ENCODE assay signal across 8 mouse cellular contexts in the genomic region with DNA sequence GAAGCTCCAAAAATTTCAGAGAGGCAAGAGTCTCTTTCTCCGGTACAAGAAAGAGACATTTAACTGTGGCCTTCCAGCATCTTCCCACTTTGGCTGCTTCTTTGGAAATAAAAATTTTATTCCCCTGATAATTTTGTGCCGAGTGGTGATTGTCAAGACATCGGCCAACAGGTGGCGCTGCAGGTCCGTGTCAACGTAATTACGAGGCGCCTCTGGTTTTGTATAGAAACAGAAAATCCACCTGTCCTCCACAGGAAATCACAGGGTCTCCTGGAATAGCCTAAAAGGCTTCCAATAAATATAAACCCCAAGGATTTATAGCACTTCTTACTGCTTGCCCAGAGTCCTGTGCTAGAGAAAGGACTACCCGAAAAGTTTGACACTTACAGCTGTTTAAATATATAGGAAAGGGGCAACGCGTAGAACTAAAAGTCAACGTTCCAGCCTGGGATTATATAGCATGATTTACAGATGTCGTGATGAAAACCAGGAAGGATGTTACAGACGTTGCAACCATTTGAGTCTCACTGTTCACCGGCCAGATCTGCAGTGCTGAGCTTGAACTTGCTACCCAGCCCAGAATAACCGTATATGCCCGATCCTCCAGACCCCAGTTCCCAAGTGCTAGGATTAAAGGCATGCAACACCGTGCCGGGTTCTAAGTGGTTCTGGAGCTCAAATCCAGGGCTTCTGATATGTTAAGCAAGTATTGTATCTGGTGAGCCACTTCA.
DNase-seq lines count a peak whose midpoint lies in the region; ATAC-seq lines count a peak whose summit lies in the region.

No protein-coding gene starts in this region.

- intact Hi-C loops in heart, postnatal 25 days (cut with DNase I): loop anchor here (1.0 to 5.0 kb wide), 4 partner anchors 84 to 1616 kb away; partner anchors contain the start of gene Azi2
- intact Hi-C loops in left cerebral cortex, postnatal 14 days (cut with DNase I): loop anchor here (2.0 to 5.0 kb wide), 2 partner anchors 126 to 1541 kb away; no protein-coding TSS in a partner anchor

- H3K27me3 ChIP-seq in heart, embryonic 11.5 days (ENCODE audit: control insufficient read depth, insufficient read depth, low read length): no peaks in the 10 kb centered on the region
- H3K27me3 ChIP-seq in neural tube, embryonic 11.5 days (ENCODE audit: control insufficient read depth, insufficient read depth, low read length): no peaks in the 10 kb centered on the region

- DNase-seq in heart, adult 11 months: peak; percentile 90
- DNase-seq in adrenal gland, adult 2 months: peak; percentile 64
- DNase-seq in embryo, embryonic 11 days: peak; percentile 92
- peak; percentile 29 for DNase-seq in heart, postnatal 25 days (ENCODE audit: low spot score)
- peak; percentile 78 to 87 for DNase-seq in left cerebral cortex, postnatal 14 days (ENCODE audit: low spot score in 2 of 2)
- DNase-seq in neural tube, embryonic 11.5 days (ENCODE audit: low spot score): peak; percentile 84
- DNase-seq in testis, postnatal 10 days (ENCODE audit: low spot score): peak; percentile 93

- H3K4me1 ChIP-seq in heart, embryonic 11.5 days (ENCODE audit: control insufficient read depth, insufficient read depth, low read length): no peaks in the 10 kb centered on the region
- no peaks in the 10 kb centered on the region for H3K4me1 ChIP-seq in neural tube, embryonic 11.5 days (ENCODE audit: control insufficient read depth, insufficient read depth, low read length)

- no peak overlapping the region for H3K9ac ChIP-seq in heart, embryonic 11.5 days (ENCODE audit: low read depth, low read length)
- no peak overlapping the region for H3K9ac ChIP-seq in neural tube, embryonic 11.5 days (ENCODE audit: low read length)

- no peak for ATAC-seq in heart, embryonic 11.5 days (replicated peaks; ENCODE audit: insufficient number of reproducible peaks, low FRiP score, low TSS enrichment)
- no peak for ATAC-seq in neural tube, embryonic 11.5 days (ENCODE audit: insufficient read depth, low FRiP score, low TSS enrichment)

- 53% methylated on average over 19 of the region's 19 CpGs for WGBS in heart, embryonic 11.5 days (ENCODE audit: insufficient replicate concordance)
- 52% methylated on average over 19 of the region's 19 CpGs for WGBS in neural tube, embryonic 11.5 days

- H3K4me2 ChIP-seq in heart, embryonic 11.5 days: no peak overlapping the region
- H3K4me2 ChIP-seq in neural tube, embryonic 11.5 days (ENCODE audit: low read depth): no peak overlapping the region

- H3K27ac ChIP-seq in heart, embryonic 11.5 days (ENCODE audit: low read depth, low read length): no peak overlapping the region
- no peak overlapping the region for H3K27ac ChIP-seq in neural tube, embryonic 11.5 days (ENCODE audit: low read depth, low read length)

- no peaks in the 10 kb centered on the region for H3K9me3 ChIP-seq in heart, embryonic 11.5 days (replicated peaks; ENCODE audit: control insufficient read depth, low read length)
- H3K9me3 ChIP-seq in neural tube, embryonic 11.5 days (ENCODE audit: control insufficient read depth, low read length): 0 out of 2 replicates have a peak, but pooled peaks cover 3% of the 10 kb centered on the region

- no peaks in the 10 kb centered on the region for H3K36me3 ChIP-seq in heart, embryonic 11.5 days (ENCODE audit: control insufficient read depth, insufficient read depth, low read length)
- H3K36me3 ChIP-seq in neural tube, embryonic 11.5 days (ENCODE audit: control insufficient read depth, insufficient read depth, low read length): no peaks in the 10 kb centered on the region

- H3K4me3 ChIP-seq in heart, embryonic 11.5 days (ENCODE audit: low read depth, low read length): no peak overlapping the region
- H3K4me3 ChIP-seq in neural tube, embryonic 11.5 days (ENCODE audit: low read depth, low read length): no peak overlapping the region

Comparison
In these comparisons a context has a peak if more than half of its experiments do, and no peak if none do; other contexts are left out.
1. DNase-seq: peak in every context shown above with its lines; median percentile 93 in testis, postnatal 10 days; 92 in embryo, embryonic 11 days; 90 in heart, adult 11 months; 84 in neural tube, embryonic 11.5 days; 82 in left cerebral cortex, postnatal 14 days; 64 in adrenal gland, adult 2 months; 29 in heart, postnatal 25 days.